Mouse (Mus musculus) brain, embryonic 14.5 days (tissue): ENCODE measurements around the gene Arl10.

Experiments
- CTCF ChIP-seq: fragments of 200-500 bp; IDR thresholded peaks from 2 replicates; pipeline ENCODE4 v1.5.1; 2012; ENCODE audit warnings: inconsistent platforms, mild to moderate bottlenecking, moderate library complexity, borderline replicate concordance; ENCODE audit not compliant: insufficient read depth, insufficient read length; ENCODE audit errors: extremely low read depth
- POLR2A ChIP-seq: fragments of 200-500 bp; IDR thresholded peaks from 2 replicates; pipeline ENCODE4 v1.6.1; 2012; ENCODE audit warnings: mild to moderate bottlenecking, inconsistent platforms, borderline replicate concordance; ENCODE audit not compliant: poor library complexity, insufficient read depth, insufficient read length, severe bottlenecking; ENCODE audit errors: extremely low read depth

DNA sequence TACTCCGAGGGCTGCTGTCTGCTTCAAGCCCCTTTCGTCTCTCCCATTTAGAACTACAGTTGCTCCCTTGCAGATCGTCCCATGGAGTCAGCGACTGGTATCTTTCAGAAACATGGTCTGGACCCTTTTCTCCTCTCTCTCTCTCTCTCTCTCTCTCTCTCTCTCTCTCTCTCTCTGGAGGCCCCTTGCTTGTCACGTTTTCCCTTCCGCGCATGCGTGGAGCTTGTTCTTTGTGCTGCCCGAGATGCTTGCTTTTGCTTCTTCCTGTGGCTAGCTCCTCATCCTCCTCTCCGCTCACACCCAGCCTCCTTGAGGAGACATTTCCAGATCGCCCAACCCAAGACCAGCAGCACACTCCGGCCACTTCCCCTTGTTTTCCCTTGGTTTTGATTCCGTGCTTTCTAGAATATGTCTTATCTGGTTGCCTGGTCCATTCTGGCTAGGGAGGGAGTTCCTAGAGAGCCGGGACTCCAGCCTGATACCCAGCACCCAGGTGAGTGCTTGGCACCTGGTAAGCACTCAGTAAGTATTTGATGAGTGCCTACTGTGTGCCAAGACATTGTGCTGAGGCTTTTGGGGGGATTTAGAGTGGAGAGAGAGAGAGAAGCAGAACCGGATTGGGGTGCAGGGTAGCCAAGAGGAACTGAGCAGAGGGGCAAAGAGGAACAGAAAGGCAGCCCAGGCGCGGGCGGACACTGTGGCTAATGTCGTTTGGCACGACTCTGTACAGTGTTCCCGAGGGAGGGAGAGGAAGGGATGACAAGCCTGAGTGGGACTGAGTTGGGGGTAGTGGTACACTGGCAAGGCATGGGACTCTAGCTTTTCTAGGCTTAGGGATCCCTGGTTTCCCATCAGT is 3.1 kb downstream of the Arl10 start:
- no peak for TF ChIP-seq POLR2A
- no peak for TF ChIP-seq CTCF
